Mouse (Mus musculus): ENCODE measurements around the gene Limk1. TPM values are rescaled to one million over a fixed set of nuclear protein-coding genes. Genes with fewer than 3 reads are reported as not detected.

Limk1 gene
- total and polyA plus RNA-seq, 3 experiments, result 7.2 to 27.7 (median 10.8) TPM

DNA sequence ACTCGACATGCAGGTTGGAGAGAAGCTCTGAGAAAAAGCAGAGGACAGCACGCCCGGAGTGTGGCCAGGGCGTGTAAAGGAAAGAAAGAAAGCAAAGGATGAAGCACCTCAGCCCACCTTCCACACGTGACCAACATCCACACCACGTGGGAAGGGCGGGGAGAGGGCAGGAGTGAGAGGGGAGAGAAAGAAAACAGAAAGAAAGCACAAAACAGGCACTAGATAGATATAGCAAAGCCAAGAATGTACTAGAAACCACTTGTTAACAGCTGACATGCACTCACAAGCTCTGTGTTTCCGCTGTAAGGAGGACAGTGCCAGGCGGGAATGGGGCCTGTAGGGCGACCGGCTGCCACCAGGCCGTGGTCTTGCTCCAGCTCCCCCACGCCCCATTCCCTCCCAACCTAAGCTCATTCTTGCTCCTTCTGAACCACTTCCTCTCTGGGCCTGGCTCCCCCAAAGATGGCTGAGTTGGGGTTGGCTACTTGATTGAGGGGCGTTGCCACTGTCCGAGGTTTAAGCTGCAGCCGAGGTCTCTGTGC, 67.2 kb downstream of the Limk1 start:
- Histone ChIP-seq H3K27ac (ENCODE audit: insufficient read depth, low read depth) (no peak overlapping the region), H3K9ac (ENCODE audit: insufficient read depth, low read depth) (no peak overlapping the region), H3K9me3 (replicated peaks; ENCODE audit: low read length) (no peaks in the 10 kb centered on the region), H3K79me2 (replicated peaks; ENCODE audit: control insufficient read depth, extremely low read depth, insufficient read depth, poor library complexity, severe bottlenecking) (peaks cover 5% of the 10 kb centered on the region), H3K4me3 (replicated peaks in 1 of 3; ENCODE audit: low read depth in 2 of 3, low read length in 2 of 3, poor library complexity in 1 of 3) (no peak overlapping the region), H3K4me2 (ENCODE audit: insufficient read depth, low read depth, poor library complexity, severe bottlenecking) (no peak overlapping the region), H3K36me3 (replicated peaks in 1 of 2; ENCODE audit: control insufficient read depth in 1 of 2, insufficient read depth in 1 of 2, low read length in 1 of 2) (peaks cover 81 to 95% of the 10 kb centered on the region in 2 experiments), H3K4me1 (ENCODE audit: control insufficient read depth in 1 of 2, insufficient read depth in 2 of 2) (peaks cover 0 to 8% of the 10 kb centered on the region in 2 experiments; a peak in 2 of 4 replicates), H3K27me3 (replicated peaks) (no peaks in the 10 kb centered on the region)
- TF ChIP-seq ZNF384 (IDR thresholded peaks at IDR 0.05; ENCODE audit: low read depth, low read length) (no peak), SMC3 (IDR thresholded peaks at IDR 0.05; ENCODE audit: low read depth, low read length) (no peak), RAD21 (IDR thresholded peaks at IDR 0.05; ENCODE audit: low read depth, low read length) (no peak), RCOR1 (conservative IDR thresholded peaks at IDR 0.05; ENCODE audit: low read depth, low read length) (no peak), MYC (IDR thresholded peaks at IDR 0.05; ENCODE audit: low read depth, low read length) (no peak), ELF1 (IDR thresholded peaks at IDR 0.05; ENCODE audit: low read depth, low read length) (no peak), SIN3A (IDR thresholded peaks at IDR 0.05; ENCODE audit: low read length) (no peak), ZMIZ1 (IDR thresholded peaks at IDR 0.05; ENCODE audit: low read depth, low read length) (no peak), POLR2A (IDR thresholded peaks at IDR 0.05; ENCODE audit: low read depth, low read length) (no peak), USF2 (conservative IDR thresholded peaks at IDR 0.05; ENCODE audit: low read depth, low read length) (no peak), UBTF (IDR thresholded peaks at IDR 0.05; ENCODE audit: low read depth, low read length) (no peak), KAT2A (IDR thresholded peaks at IDR 0.05; ENCODE audit: insufficient replicate concordance, low read length) (no peak)
- dilution Hi-C loops (cut with MboI; ENCODE audit: extremely low pct_ligation_motif_present, extremely low pct_unique_long_range_greater_than_20kb, low sequenced_read_pairs) (no loop called here), in situ Hi-C loops (cut with MboI; ENCODE audit: low pct_ligation_motif_present, low pct_unique_long_range_greater_than_20kb, low sequenced_read_pairs) (loop anchor here (25.0 kb wide), 1 partner anchor 259 kb away; no protein-coding TSS in a partner anchor)
- no peak for DNase-seq (ENCODE audit: extremely low read depth)

DNA sequence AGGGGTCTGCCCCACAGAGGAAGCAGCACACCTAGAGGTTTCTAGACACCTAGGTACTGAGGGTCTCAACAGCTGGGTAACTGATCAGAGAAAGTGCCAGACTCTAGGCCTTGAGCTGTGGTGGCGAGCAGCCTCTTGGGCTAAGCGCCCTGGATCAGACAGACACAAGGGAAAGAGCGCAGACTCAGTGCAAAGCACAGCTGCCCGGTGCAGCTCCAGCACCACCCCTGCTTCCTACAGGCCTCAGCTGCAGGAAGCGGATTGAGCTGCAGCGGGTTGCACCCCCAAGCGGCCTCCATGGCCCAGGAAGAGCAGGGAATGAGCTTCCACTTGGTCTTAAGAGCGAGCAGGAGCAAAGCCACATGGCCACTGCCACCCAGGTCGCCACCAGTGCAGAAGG, 67.9 kb downstream of the Limk1 start:
- no peaks in the 10 kb centered on the region for H3K9me3 ChIP-seq (replicated peaks; ENCODE audit: low read length)
- in situ Hi-C loops (cut with MboI; ENCODE audit: low pct_ligation_motif_present, low pct_unique_long_range_greater_than_20kb, low sequenced_read_pairs), result loop anchor here (25.0 kb wide), 1 partner anchor 258 kb away; no protein-coding TSS in a partner anchor
- TF ChIP-seq RCOR1 (conservative IDR thresholded peaks at IDR 0.05; ENCODE audit: low read depth, low read length) (no peak), E2F4 (IDR thresholded peaks at IDR 0.05; ENCODE audit: insufficient replicate concordance, low read depth, low read length) (no peak), POLR2A (IDR thresholded peaks at IDR 0.05; ENCODE audit: low read depth, low read length) (no peak), BHLHE40 (IDR thresholded peaks at IDR 0.05; ENCODE audit: low read depth, low read length) (no peak), KAT2A (IDR thresholded peaks at IDR 0.05; ENCODE audit: insufficient replicate concordance, low read length) (no peak), MXI1 (IDR thresholded peaks at IDR 0.05; ENCODE audit: low read depth, low read length) (no peak), TBP (conservative IDR thresholded peaks at IDR 0.05; ENCODE audit: low read depth, low read length) (no peak)
- dilution Hi-C loops (cut with MboI; ENCODE audit: extremely low pct_ligation_motif_present, extremely low pct_unique_long_range_greater_than_20kb, low sequenced_read_pairs), result no loop called here
- peaks cover 1 to 14% of the 10 kb centered on the region in 2 experiments for H3K4me1 ChIP-seq (ENCODE audit: control insufficient read depth in 1 of 2, insufficient read depth in 2 of 2)
- H3K79me2 ChIP-seq (replicated peaks; ENCODE audit: control insufficient read depth, extremely low read depth, insufficient read depth, poor library complexity, severe bottlenecking), result peaks cover 8% of the 10 kb centered on the region
- DNase-seq (ENCODE audit: extremely low read depth), result no peak
- no peak overlapping the region for H3K4me3 ChIP-seq (replicated peaks in 1 of 3; ENCODE audit: low read depth in 2 of 3, low read length in 2 of 3, poor library complexity in 1 of 3)
- no peak overlapping the region for H3K9ac ChIP-seq (ENCODE audit: insufficient read depth, low read depth)
- H3K27ac ChIP-seq (ENCODE audit: insufficient read depth, low read depth), result no peak overlapping the region
- peaks cover 74 to 89% of the 10 kb centered on the region in 2 experiments for H3K36me3 ChIP-seq (replicated peaks in 1 of 2; ENCODE audit: control insufficient read depth in 1 of 2, insufficient read depth in 1 of 2, low read length in 1 of 2)
- no peak overlapping the region for H3K4me2 ChIP-seq (ENCODE audit: insufficient read depth, low read depth, poor library complexity, severe bottlenecking)
- no peaks in the 10 kb centered on the region for H3K27me3 ChIP-seq (replicated peaks)

Data from CH12.LX (cell line).